Mouse (Mus musculus) liver, adult 2 months (tissue): ENCODE results near the gene Cygb.

Experiments used
- CTCF ChIP-seq: fragments of 200-500 bp; IDR thresholded peaks from 2 replicates; pipeline ENCODE4 v1.5.1; 2011; ENCODE audit warnings: low read depth, low read length, control low read depth
- POLR2A ChIP-seq: fragments of 200-500 bp; IDR thresholded peaks from 2 replicates; pipeline ENCODE4 v1.6.1; 2011; ENCODE audit warnings: low read length, control low read depth; ENCODE audit not compliant: insufficient read depth; ENCODE audit errors: extremely low read depth

- TF ChIP-seq POLR2A: no peak
- TF ChIP-seq CTCF: no peak
Observed at GRCm38 (mm10) chr11:116701377-116701841, 47.3 kb upstream of the Cygb start.
